ENCODE assay signal across 17 mouse cellular contexts in the genomic region with DNA sequence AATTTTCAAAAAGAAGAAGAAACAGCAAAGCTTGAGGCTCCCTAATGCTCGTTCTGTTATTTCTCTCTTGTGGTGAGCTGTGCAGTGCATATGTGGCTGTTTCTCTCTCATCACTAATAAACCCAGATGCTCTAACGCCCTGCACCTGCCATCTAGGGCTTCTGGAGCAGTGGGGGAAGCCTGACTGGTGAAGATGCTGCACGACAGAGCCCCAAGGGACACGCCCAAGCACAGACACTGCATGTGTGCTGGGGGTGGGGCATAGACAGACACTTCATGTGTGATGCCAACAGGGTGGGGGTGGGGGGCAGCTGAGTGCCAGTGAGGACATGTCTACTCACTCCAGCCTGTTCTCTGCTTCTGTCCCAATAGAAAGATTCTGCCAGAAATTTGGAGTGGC.
"Had no signal": no experiment of that assay in that cellular context is flagged by ENCODE, and none has a peak within 500 bp of the region (broad histone marks: within the 10 kb centered on the region; RNA-seq: fewer than 3 reads in every experiment).

No protein-coding gene starts in this region.

- DNase-seq: kidney, adult 18-20 months; kidney, postnatal 10 days; kidney, postnatal 4 days; layer of hippocampus, postnatal 36 days; liver; lung, adult 2 months; lung, postnatal 36 days; midbrain, embryonic 14.5 days; right cerebral cortex, adult 18-20 months; right cerebral cortex, postnatal 25 days had no signal

- H3K4me1 ChIP-seq: intestine, embryonic 15.5 days; neural tube, embryonic 15.5 days; stomach, embryonic 15.5 days had no signal

- H3K27me3 ChIP-seq: intestine, embryonic 15.5 days; limb, embryonic 12.5 days; neural tube, embryonic 15.5 days; stomach, embryonic 15.5 days had no signal

- H3K9me3 ChIP-seq: intestine, embryonic 15.5 days; limb, embryonic 12.5 days; neural tube, embryonic 15.5 days; stomach, embryonic 15.5 days had no signal

- H3K4me3 ChIP-seq: intestine, embryonic 15.5 days; limb, embryonic 12.5 days; myocyte; neural tube, embryonic 15.5 days; stomach, embryonic 15.5 days had no signal

- H3K27ac ChIP-seq: intestine, embryonic 15.5 days; limb, embryonic 12.5 days; liver, embryonic 14.5 days; neural tube, embryonic 15.5 days; stomach, embryonic 15.5 days had no signal

- H3K4me2 ChIP-seq: intestine, embryonic 15.5 days; limb, embryonic 12.5 days; neural tube, embryonic 15.5 days; stomach, embryonic 15.5 days had no signal

- H3K36me3 ChIP-seq: neural tube, embryonic 15.5 days had no signal

- H3K9ac ChIP-seq: intestine, embryonic 15.5 days; limb, embryonic 12.5 days; liver, embryonic 14.5 days; neural tube, embryonic 15.5 days; stomach, embryonic 15.5 days had no signal

- ATAC-seq: intestine, embryonic 15.5 days; lung, postnatal 0 days had no signal
